Mouse (Mus musculus) ovary, postnatal 10 days (tissue): ENCODE measurements around the gene Gale.

Source experiments
- DNase-seq: peaks from one replicate; pipeline ENCODE4 v3.0.0; 2022; ENCODE audit warnings: low spot score

The Gale gene

DNA sequence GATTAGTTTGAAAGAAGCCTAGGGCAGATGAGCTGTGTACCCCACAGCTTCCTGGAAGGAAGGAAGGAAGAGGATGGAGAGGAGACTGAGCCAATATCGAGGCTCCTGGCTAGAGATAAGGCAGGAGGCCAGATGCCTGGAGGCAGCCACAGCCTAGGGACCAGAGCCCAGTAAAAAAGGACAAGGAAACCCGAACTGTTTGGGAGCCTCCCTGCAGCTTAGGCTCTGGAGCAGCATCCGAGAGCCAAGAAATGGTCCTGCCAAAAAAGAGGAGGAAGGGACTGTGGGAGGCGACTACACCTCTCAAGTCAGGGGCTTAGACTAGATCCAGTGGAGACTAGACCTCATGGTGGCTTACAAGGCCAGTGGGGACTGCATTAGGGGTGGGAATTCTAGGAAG is 20.1 kb upstream of the Gale start:
- DNase-seq: no peak

- DNase-seq: no peak
Measured at GRCm38 (mm10) chr4:135945706-135946105, 17.8 kb upstream of the Gale start.

GRCm38 (mm10) chr4:135946278-135946658 is 17.3 kb upstream of the Gale start, which contains the start of gene Hmgcl:
TSS of gene Hmgcl (plus strand) at chr4:135946448.
- peak; percentile 75 for DNase-seq

- no peak for DNase-seq
Measured at GRCm38 (mm10) chr4:135946659-135947301, 16.7 kb upstream of the Gale start.

GRCm38 (mm10) chr4:135948142-135948541 is 15.4 kb upstream of the Gale start:
- DNase-seq: no peak

- DNase-seq: no peak
Measured at GRCm38 (mm10) chr4:135949475-135949874, 14.1 kb upstream of the Gale start.

DNA sequence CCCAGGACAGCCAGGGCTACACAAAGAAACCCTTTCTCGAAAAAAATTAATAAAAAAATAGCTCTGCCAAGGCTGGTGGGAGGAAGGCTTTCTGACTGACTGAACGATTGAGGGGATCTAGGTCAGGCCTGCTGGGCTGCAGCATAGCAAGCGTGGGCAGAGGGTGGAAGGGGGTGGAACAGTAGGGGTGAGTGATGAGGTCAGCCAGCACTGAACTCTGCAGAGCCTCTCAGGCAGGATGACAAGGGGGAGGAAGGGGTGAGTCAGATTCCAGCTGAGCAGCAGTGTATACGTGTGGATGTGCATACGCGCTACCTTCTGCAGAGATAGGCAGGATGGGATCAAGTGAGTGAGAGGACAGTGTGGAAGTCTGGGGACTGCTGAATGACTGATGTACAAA is 13.6 kb upstream of the Gale start:
- no peak for DNase-seq

- DNase-seq: no peak
Measured at GRCm38 (mm10) chr4:135950365-135950764, 13.2 kb upstream of the Gale start.

GRCm38 (mm10) chr4:135951505-135951904 is 12.0 kb upstream of the Gale start:
- no peak for DNase-seq

DNA sequence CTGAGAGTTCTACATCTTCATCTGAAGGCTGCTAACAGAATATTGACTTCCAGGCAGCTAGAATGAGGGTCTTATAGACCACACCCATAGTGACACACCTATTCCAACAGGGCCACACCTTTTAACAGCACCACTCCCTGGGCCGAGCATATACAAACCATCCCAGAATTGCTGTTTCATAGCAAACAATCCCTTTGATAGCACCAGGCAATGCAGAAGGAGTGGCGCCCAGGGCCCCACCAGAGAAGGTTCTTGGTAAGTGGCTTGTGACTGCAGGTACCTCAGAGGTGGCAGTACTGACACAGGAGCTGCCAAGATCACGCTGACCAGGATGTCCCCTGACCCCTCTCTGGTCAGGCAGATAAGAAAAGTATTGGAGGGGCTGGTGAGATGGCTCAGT is 10.3 kb upstream of the Gale start:
- DNase-seq: no peak

DNA sequence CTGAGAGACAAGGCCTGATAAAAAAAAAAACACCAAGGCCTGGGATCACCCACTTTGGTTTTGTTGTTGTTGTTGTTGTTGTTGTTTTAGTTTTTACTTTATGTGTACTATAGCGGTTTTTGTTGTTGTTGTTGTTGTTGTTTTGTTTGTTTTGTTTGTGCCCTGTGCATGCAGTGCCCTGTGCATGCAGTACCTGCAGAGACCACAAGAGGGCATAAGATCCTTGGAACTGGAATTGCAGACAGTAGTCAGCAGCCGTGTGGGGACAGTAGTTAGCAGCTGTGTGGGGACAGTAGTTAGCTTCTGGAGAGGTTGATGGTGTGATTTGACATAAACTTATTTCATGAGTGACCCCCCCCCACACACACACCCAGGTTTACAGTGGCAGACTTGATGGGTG is 9.3 kb upstream of the Gale start:
- peak; percentile 59 for DNase-seq

- DNase-seq: no peak
Measured at GRCm38 (mm10) chr4:135955886-135956285, 7.6 kb upstream of the Gale start.

DNA sequence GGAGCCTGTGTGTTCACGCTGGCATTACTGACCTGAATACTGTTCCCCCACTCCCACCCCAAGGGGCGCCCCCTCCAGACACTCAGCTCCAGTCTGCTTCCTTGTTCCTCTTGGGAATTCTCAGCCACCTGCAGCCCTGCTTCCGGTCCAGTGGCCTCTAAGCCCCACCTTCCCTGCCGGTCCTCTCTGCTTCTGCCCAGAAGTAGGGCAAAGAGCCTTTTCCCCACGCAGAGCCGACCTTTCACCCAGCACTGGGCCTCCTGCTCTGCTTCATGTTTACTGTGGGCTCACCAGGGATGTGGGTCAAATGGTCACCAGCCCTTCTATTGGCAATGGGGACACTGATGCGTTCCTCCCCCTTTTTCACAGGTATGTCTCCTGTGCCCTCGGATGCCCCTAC is 5.2 kb upstream of the Gale start:
- DNase-seq: no peak

GRCm38 (mm10) chr4:135960717-135961116 is 2.8 kb upstream of the Gale start:
- peak; percentile 56 for DNase-seq

GRCm38 (mm10) chr4:135961709-135962108 is 1.8 kb upstream of the Gale start:
- DNase-seq: no peak

DNA sequence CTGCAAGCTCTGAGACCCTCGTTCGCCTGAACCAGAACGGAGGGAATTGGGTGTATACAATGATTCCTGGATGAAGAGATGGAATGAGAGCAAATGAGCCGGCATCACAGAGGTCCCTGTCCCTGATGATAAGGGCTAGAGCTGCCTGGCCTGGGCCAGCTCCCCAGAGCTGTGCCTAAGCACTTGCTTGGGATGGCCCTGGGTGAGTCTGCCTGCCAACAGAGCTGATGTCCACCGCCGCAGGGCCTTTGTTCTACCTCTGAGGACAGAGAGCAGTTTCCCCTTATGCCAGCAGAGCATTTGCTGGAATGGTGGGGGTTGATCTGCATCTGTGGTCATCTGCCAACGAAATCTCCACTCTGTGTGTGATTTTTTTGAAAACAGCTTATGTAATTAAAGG is 1.3 kb upstream of the Gale start:
- no peak for DNase-seq

GRCm38 (mm10) chr4:135962946-135963345 is 581 bp upstream of the Gale start:
- DNase-seq: no peak

GRCm38 (mm10) chr4:135964426-135964825 is 899 bp downstream of the Gale start:
- no peak for DNase-seq

GRCm38 (mm10) chr4:135965113-135965512 is 1.6 kb downstream of the Gale start:
- DNase-seq: no peak

- DNase-seq: no peak
Measured at GRCm38 (mm10) chr4:135966283-135966682, 2.8 kb downstream of the Gale start.

- no peak for DNase-seq
Measured at GRCm38 (mm10) chr4:135967086-135967760, 3.7 kb downstream of the Gale start.

- DNase-seq: no peak
Measured at GRCm38 (mm10) chr4:135968271-135968869, 4.8 kb downstream of the Gale start.

DNA sequence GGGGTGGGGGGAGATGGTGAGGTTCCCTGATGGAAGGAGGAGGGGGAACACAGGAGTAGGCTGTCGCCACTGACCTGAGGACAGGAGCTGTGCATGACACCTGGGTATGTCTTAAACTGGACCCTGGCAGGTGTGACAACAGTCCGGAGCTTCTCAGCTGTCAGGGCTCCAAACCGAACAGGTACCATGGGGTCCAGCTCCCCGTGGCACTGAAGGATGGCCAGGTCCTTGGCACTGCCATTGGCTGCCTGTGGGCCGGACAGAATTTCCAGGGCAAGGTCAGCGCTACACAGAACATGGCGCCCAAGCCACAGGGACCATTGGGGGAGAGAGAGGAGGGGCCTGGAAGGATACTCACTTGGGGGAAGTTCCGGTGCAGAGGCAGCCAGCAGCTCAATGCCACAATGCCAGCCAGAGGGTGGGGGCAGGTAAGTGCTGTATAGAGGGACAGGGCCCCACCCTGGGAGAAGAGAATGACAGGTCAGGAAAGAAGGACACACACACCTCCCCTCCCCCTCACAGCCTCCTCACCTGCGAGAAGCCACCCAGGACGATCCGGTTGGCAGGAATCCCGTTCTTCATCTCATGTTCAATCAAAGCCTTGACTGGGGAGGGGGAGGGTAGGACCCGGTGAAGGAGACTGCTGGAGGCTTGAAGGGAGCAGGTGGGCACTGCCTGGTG is 5.7 kb downstream of the Gale start:
- DNase-seq: no peak
